Mouse (Mus musculus): ENCODE results near the gene 3110040N11Rik. TPM values are rescaled to one million over a fixed set of nuclear protein-coding genes. Genes with fewer than 3 reads are reported as not detected.
"Not testable (repeated sequence)": the region's sequence is repeated elsewhere in the genome, so short reads cannot be mapped to it uniquely, and the experiment has no call there.

Gene 3110040N11Rik
- 36.4 and 43.7 TPM in 2 replicates for polyA plus RNA-seq (2015; fragmentation: Nextera tagmentation; extraction: Ambion mirVana)

DNA sequence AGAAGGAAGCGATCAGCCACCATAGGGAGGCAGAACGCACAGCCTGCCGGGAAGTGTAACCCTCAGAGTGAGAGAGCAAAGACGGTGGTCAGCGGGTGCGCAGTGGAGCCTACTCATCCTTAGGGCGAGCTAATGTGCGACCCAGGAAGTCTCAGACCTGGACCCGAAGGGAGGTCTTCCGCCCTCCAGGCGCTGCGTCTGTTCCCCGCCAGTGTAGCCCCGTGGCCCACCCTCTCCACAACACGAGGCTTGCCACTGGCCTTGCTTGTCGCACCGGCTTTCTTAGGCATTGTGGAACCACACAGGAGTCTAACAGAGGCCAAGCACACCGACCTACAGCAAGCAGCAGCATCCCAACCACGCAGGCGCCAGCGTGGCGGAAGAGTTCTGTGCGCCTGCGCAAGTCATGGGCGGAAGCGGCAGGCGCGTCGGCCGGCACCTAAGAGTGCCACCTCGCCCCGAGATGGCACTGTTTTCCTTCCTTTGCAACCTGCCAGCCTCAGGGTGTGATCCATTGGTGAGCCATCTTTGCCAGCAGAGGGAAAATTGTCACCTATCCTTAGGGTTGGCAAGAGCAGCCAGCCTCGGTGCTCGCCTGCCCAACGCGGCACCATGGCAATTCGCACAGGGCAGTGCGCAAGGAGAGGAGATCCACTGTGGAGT, at the start of gene 3110040N11Rik:
3110040N11Rik (minus strand) TSS at position 384 of the 663 bp plus-strand sequence.
- under 1% methylated on average over 38 of the region's 38 CpGs for WGBS
- no peaks in the 10 kb centered on the region for H3K9me3 ChIP-seq
- H3K27ac ChIP-seq (replicated peaks) = peak within 1 kb of the TSS; percentile 96
- H3K36me3 ChIP-seq = peaks cover 49% of the 10 kb centered on the region
- H3K4me1 ChIP-seq = peaks cover 17% of the 10 kb centered on the region
- peak; percentile 78 for ATAC-seq (ENCODE audit: extremely low read depth, insufficient number of reproducible peaks, low FRiP score, low TSS enrichment)
- peak within 1 kb of the TSS; percentile 87 for H3K4me2 ChIP-seq
- peak within 1 kb of the TSS; percentile 66 for H3K4me3 ChIP-seq
- H3K27me3 ChIP-seq (replicated peaks) = no peaks in the 10 kb centered on the region
- H3K9ac ChIP-seq = peak within 1 kb of the TSS; percentile 88

- ATAC-seq (ENCODE audit: extremely low read depth, insufficient number of reproducible peaks, low FRiP score, low TSS enrichment); H3K4me2 ChIP-seq; H3K9ac ChIP-seq; H3K4me3 ChIP-seq; H3K9me3 ChIP-seq; H3K27ac ChIP-seq (replicated peaks); H3K36me3 ChIP-seq; H3K27me3 ChIP-seq (replicated peaks): not testable (repeated sequence)
- 75% methylated on average over 5 of the region's 5 CpGs for WGBS
- H3K4me1 ChIP-seq = peaks cover 15% of the 10 kb centered on the region
Measured at GRCm38 (mm10) chr7:81837771-81838170, 48.5 kb upstream of the 3110040N11Rik start.

DNA sequence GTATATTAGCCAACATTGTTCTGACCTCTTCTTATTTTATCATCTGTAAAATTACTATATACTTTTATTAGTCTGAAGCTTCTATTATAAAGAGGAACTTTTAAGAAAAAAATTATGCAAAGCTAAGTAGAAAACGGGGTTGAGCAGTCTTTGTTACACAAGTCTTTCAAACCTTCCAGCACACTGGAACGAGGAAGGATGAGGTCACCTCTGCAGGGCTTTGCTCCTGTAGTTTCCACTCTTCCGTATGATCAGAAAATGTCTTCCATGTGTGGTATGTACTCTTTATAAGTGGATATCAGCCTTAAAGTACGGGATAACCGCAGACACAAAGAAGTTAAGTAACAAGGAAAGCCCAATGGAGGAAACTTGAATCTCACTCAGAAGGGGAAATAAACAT, 46.2 kb upstream of the 3110040N11Rik start:
- 83% methylated on average over 5 of the region's 5 CpGs for WGBS
- ATAC-seq (ENCODE audit: extremely low read depth, insufficient number of reproducible peaks, low FRiP score, low TSS enrichment) = no peak
- Histone ChIP-seq H3K36me3 (no peaks in the 10 kb centered on the region), H3K4me2 (no peak overlapping the region), H3K27me3 (replicated peaks) (no peaks in the 10 kb centered on the region), H3K27ac (replicated peaks) (no peak overlapping the region), H3K9ac (no peak overlapping the region), H3K4me3 (no peak overlapping the region), H3K9me3 (no peaks in the 10 kb centered on the region), H3K4me1 (peaks cover 4% of the 10 kb centered on the region)

DNA sequence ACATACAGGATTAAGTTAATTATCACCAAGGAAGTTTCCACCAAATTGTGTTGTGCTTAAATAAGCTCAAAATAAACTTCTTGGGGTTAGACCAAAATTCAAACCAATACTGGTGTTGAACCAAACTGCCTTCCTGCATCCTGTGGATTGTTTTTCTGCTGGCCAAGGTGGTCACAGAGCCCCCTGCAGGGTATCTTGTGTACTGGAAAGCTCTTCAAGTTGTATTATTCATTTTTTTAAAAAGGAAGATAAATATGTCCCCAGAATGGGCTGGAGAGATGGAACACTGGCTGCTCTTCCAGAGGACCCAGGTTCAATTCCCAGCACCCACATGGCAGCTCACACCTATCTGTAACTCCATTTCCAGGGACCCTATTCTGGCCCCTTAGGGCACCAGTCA, 45.6 kb upstream of the 3110040N11Rik start:
- H3K4me3 ChIP-seq = no peak overlapping the region
- no peak for ATAC-seq (ENCODE audit: extremely low read depth, insufficient number of reproducible peaks, low FRiP score, low TSS enrichment)
- H3K27me3 ChIP-seq (replicated peaks) = no peaks in the 10 kb centered on the region
- no peak overlapping the region for H3K4me2 ChIP-seq
- H3K36me3 ChIP-seq = no peaks in the 10 kb centered on the region
- H3K27ac ChIP-seq (replicated peaks) = no peak overlapping the region
- H3K4me1 ChIP-seq = peaks cover 1% of the 10 kb centered on the region
- H3K9ac ChIP-seq = no peak overlapping the region
- H3K9me3 ChIP-seq = no peaks in the 10 kb centered on the region

DNA sequence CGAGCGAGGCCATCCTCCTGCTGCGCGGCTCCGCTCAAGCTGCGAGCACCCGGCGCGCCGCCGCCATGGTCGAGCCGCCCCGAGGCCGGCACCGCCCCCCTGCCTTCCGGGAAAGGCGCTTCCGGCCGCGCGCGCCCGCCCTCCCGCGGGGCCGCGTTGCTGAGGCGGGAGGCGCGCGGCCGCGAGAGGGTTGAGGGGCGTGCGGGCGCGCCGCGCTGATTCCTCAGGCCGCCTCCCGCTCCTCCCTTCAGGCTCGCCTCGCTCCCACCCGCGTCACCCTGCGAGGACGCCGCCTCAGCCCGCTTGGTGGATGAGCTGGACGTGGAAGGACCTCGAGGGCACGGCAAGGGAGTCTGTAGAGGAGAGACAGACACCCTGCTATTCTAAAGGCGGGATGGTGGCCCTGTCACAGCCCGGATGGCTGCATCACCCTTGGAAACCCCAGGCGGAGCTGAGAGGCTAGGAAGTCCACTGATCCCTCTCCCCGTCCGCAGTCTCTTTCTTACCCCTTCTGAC, 40.2 kb upstream of the 3110040N11Rik start, which contains the start of gene Btbd1:
Btbd1 (minus strand) TSS at position 53 of the 516 bp plus-strand sequence.
- Histone ChIP-seq H3K27ac (replicated peaks) (peak within 1 kb of the TSS; percentile 98), H3K9ac (peak within 1 kb of the TSS; percentile 95), H3K27me3 (replicated peaks) (no peaks in the 10 kb centered on the region), H3K9me3 (no peaks in the 10 kb centered on the region), H3K4me1 (peaks cover 41% of the 10 kb centered on the region), H3K36me3 (no peaks in the 10 kb centered on the region), H3K4me2 (peak within 1 kb of the TSS; percentile 83), H3K4me3 (peak within 1 kb of the TSS; percentile 89)
- ATAC-seq (ENCODE audit: extremely low read depth, insufficient number of reproducible peaks, low FRiP score, low TSS enrichment) = peak; percentile 83
- under 1% methylated on average over 38 of the region's 58 CpGs for WGBS

DNA sequence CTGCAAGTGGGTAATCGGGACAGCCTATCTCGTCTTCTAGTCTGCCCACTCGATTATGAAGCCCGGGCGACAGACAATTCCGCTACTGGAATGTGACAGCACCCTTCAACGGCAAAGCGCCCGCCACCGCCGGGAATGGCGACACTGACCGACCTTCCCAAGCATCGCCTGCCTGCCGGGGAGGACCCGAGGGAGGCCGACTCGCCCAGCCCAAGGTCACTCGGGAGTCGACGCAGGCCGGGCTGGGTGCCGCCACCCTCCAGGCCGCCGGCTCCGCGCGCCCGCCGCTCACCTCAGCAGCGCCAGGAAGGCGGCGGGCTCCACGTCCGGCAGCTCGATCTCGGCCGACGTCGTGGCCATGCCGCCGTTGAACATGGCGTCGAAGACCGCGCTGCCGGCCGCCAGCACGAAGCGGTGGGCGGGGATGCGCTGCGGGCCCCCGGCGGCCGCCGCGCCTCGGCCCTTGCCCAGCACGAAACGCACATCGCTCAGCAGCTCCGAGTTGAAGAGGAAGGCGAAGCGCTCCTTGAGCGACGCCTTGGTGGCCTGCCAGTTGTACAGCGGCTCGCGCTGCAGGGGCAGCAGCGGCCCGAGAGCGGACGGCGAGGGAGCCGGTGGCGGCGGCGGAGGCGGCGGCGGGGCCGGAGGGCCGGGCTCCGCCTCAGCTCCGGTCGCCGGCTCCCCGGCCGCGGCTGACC, 39.6 kb upstream of the 3110040N11Rik start:
- WGBS = under 1% methylated on average over 82 of the region's 91 CpGs
- H3K4me2 ChIP-seq = peak overlapping the region; percentile 83
- peak overlapping the region; percentile 89 for H3K4me3 ChIP-seq
- H3K9ac ChIP-seq = peak overlapping the region; percentile 95
- ATAC-seq (ENCODE audit: extremely low read depth, insufficient number of reproducible peaks, low FRiP score, low TSS enrichment) = peak; percentile 63; the same call in 1 of the 2 replicates
- peak overlapping the region; percentile 98 for H3K27ac ChIP-seq (replicated peaks)
- no peaks in the 10 kb centered on the region for H3K36me3 ChIP-seq
- peaks cover 47% of the 10 kb centered on the region for H3K4me1 ChIP-seq
- no peaks in the 10 kb centered on the region for H3K9me3 ChIP-seq
- no peaks in the 10 kb centered on the region for H3K27me3 ChIP-seq (replicated peaks)

GRCm38 (mm10) chr7:81827806-81828667, 38.8 kb upstream of the 3110040N11Rik start:
- peaks cover 50% of the 10 kb centered on the region for H3K4me1 ChIP-seq
- peak; percentile 6; the same call in 1 of the 2 replicates for ATAC-seq (ENCODE audit: extremely low read depth, insufficient number of reproducible peaks, low FRiP score, low TSS enrichment)
- 26% methylated on average over 17 of the region's 17 CpGs for WGBS

DNA sequence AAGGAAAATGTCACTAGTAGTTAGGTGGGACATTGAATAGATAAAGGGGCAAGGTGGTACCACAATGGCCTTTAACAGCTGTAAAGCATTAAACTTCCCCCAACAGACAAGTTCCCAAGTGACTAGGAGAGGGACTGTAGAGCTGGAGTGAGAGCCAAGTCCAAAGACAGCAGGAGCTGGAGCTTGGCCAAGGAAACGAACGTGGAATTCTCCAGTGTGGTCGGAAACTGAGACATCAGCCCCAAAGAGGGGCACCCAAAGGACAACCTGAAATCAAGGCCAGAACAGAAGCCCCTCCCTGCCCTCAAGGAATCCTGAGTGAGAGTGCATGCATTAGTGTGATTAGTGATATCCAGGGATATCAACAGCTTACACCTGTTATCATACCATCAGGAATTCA, 36.1 kb upstream of the 3110040N11Rik start:
- ATAC-seq (ENCODE audit: extremely low read depth, insufficient number of reproducible peaks, low FRiP score, low TSS enrichment) = no peak
- 13% methylated on average over 3 of the region's 3 CpGs for WGBS
- H3K4me1 ChIP-seq = peaks cover 50% of the 10 kb centered on the region
- peak overlapping the region; percentile 60 for H3K27ac ChIP-seq (replicated peaks)
- H3K9ac ChIP-seq = 0 out of 2 replicates have a peak overlapping the region, but pooled peaks have one; percentile 69
- H3K36me3 ChIP-seq = no peaks in the 10 kb centered on the region
- H3K27me3 ChIP-seq (replicated peaks) = no peaks in the 10 kb centered on the region
- peak overlapping the region; percentile 83 for H3K4me2 ChIP-seq
- H3K9me3 ChIP-seq = no peaks in the 10 kb centered on the region
- H3K4me3 ChIP-seq = peak overlapping the region; percentile 32

More at GRCm38 (mm10) chr7:81827806-81828667, 38.8 kb upstream of the 3110040N11Rik start:
- peak overlapping the region; percentile 98 for H3K27ac ChIP-seq (replicated peaks)
- H3K36me3 ChIP-seq = no peaks in the 10 kb centered on the region
- no peaks in the 10 kb centered on the region for H3K27me3 ChIP-seq (replicated peaks)
- H3K4me3 ChIP-seq = peak overlapping the region; percentile 89
- no peaks in the 10 kb centered on the region for H3K9me3 ChIP-seq
- peak overlapping the region; percentile 95 for H3K9ac ChIP-seq
- H3K4me2 ChIP-seq = peak overlapping the region; percentile 83

- 57% methylated on average over 3 of the region's 3 CpGs for WGBS
- H3K4me1 ChIP-seq = peaks cover 49% of the 10 kb centered on the region
- H3K4me2 ChIP-seq = peak overlapping the region; percentile 83
Measured at GRCm38 (mm10) chr7:81824906-81825305, 35.6 kb upstream of the 3110040N11Rik start.

DNA sequence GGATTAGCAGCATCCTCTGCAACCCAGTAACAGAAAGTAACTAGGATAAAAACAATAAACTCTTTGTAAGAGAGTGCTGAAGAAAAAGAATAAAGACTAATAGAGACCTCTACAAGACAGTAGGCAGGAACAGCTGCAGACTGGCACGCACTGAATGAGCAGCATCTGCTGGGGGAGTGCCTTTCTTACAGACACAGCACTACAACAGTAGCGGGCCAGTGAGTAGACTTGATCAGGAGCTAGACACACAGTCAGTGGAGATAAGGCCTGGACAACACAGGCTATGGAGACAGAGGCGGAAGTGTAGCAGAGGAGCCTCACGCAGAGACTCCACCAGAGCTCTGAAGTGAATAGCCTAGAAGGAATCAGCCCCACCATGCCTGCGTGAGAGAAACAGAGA, 16.8 kb upstream of the 3110040N11Rik start:
- no peak overlapping the region for H3K4me2 ChIP-seq
- 40% methylated on average over 5 of the region's 5 CpGs for WGBS
- no peaks in the 10 kb centered on the region for H3K9me3 ChIP-seq
- H3K4me3 ChIP-seq = no peak overlapping the region
- no peaks in the 10 kb centered on the region for H3K27me3 ChIP-seq (replicated peaks)
- H3K36me3 ChIP-seq = peaks cover 51% of the 10 kb centered on the region
- ATAC-seq (ENCODE audit: extremely low read depth, insufficient number of reproducible peaks, low FRiP score, low TSS enrichment) = no peak
- peaks cover 7% of the 10 kb centered on the region for H3K4me1 ChIP-seq
- H3K27ac ChIP-seq (replicated peaks) = peak overlapping the region; percentile 48; the same call in 1 of the 2 replicates
- peak overlapping the region; percentile 15; the same call in 1 of the 2 replicates for H3K9ac ChIP-seq

More at GRCm38 (mm10) chr7:81824906-81825305, 35.6 kb upstream of the 3110040N11Rik start:
- H3K9me3 ChIP-seq = no peaks in the 10 kb centered on the region
- H3K27ac ChIP-seq (replicated peaks) = peak overlapping the region; percentile 60
- no peaks in the 10 kb centered on the region for H3K27me3 ChIP-seq (replicated peaks)
- ATAC-seq (ENCODE audit: extremely low read depth, insufficient number of reproducible peaks, low FRiP score, low TSS enrichment) = no peak
- no peak overlapping the region for H3K4me3 ChIP-seq
- H3K36me3 ChIP-seq = no peaks in the 10 kb centered on the region
- 0 out of 2 replicates have a peak overlapping the region, but pooled peaks have one; percentile 25 for H3K9ac ChIP-seq
